In the genomic region with DNA sequence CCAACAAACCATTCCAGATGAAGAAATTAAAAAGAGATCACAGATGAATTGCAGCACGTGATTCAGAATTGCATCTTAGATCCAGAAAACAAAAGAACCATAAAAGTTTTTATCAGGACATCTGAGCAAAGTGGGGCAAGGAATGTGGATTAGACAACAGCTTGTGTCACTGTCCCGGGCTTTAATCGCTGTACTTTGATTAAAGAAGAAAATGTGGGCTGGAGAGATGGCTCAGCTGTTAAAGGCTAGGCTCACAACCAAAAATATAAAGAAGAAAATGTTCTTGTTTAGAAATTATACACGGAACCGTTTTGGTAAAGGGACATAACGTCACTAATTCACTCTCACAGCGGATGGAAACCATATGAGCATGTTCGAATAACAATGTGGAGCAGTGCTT, we compare ENCODE assay signal across 16 mouse cellular contexts.
"Had no signal": no experiment of that assay in that cellular context is flagged by ENCODE, and none has a peak within 500 bp of the region (broad histone marks: within the 10 kb centered on the region; RNA-seq: fewer than 3 reads in every experiment).

No protein-coding gene starts in this region.

- H3K9me3 ChIP-seq: neural tube, embryonic 13.5 days; neural tube, embryonic 15.5 days; stomach, embryonic 15.5 days had no signal

- H3K4me1 ChIP-seq: neural tube, embryonic 13.5 days; neural tube, embryonic 15.5 days; stomach, embryonic 15.5 days had no signal

- H3K9ac ChIP-seq: neural tube, embryonic 13.5 days; neural tube, embryonic 15.5 days; stomach, embryonic 15.5 days had no signal

- H3K36me3 ChIP-seq: neural tube, embryonic 13.5 days; neural tube, embryonic 15.5 days; stomach, embryonic 15.5 days had no signal

- H3K4me3 ChIP-seq: neural tube, embryonic 13.5 days; neural tube, embryonic 15.5 days; stomach, embryonic 15.5 days had no signal

- H3K27ac ChIP-seq: neural tube, embryonic 13.5 days; neural tube, embryonic 15.5 days; stomach, embryonic 15.5 days; stomach, postnatal 0 days had no signal

- H3K27me3 ChIP-seq: neural tube, embryonic 13.5 days; neural tube, embryonic 15.5 days; stomach, embryonic 15.5 days had no signal

- H3K4me2 ChIP-seq: neural tube, embryonic 13.5 days; neural tube, embryonic 15.5 days; stomach, embryonic 15.5 days had no signal

- DNase-seq: retina, postnatal 1 day; right cerebral cortex, adult 18-20 months; right cerebral cortex, postnatal 14 days; right cerebral cortex, postnatal 25 days; right cerebral cortex, postnatal 4 days; spleen, adult 18-20 months; thymus, adult 18-20 months; thymus, adult 2 months; thymus, postnatal 14 days; thymus, postnatal 25 days; thymus, postnatal 36 days; thymus, postnatal 4 days had no signal
